Mouse (Mus musculus) mammary gland, adult 2 months (tissue): ENCODE results near the gene D2hgdh. TPM values are rescaled to one million over a fixed set of nuclear protein-coding genes. Genes with fewer than 3 reads are reported as not detected.

Experiments used
- polyA plus RNA-seq: library from polyadenylated mRNA; depleted of rRNA; stranded (reverse); fragments of >200 nt; gene quantifications from 2 replicates; pipeline ENCODE4 v1.2.3, GENCODE M21; 2012; ENCODE audit warnings: low replicate concordance; rRNA removed

The D2hgdh gene
- polyA plus RNA-seq = 26.5 and 38.8 TPM in 2 replicates

DNA sequence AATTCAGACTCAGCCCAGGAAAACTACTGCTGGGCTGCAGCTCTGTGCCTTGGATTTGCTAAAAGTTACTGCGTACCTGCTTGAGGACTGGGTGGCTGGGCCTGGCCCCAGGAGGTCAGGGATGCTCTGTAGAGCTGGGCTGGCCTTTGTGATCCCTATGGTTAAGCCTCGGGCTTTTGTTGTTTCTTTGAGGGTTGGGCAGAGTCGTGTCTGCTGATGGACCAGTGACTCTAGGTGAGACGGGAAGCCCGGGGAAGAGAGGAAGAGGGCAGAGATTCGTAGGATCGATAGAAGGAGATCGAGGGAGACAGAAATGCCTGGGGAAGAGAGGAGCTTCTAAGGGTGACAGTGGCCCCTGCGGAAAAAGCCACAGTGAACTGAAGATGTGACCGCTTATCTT, at the start of gene D2hgdh:
Gene D2hgdh (plus strand): TSS at position 301 of the 400 bp plus-strand sequence.

DNA sequence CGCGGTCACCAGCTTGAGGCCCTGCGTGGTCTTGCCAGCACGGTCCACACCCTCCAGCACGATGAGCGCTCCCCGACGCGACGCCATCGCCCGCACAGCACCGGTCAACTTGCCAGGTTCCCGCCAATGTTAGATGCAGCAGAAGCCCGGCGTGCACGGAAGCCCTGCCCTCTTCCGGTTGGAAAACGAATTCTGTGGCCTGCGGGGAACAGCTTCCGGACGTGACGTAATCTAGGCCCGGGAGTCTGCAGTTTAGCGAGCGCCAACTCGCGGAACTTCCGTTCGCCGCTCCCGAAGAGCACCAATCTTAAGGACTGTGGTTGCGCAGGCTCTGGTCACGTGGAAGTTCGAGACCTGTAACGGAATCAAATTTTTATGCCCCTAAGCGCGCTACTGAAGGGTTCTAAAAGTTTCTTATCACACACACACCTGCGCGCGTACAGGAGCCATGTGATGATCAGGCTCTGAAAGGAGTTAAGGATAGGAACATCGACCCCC, 22.9 kb upstream of the D2hgdh start, which contains the start of gene Dtymk:
Gene Dtymk (minus strand): TSS at position 194 of the 498 bp plus-strand sequence.

DNA sequence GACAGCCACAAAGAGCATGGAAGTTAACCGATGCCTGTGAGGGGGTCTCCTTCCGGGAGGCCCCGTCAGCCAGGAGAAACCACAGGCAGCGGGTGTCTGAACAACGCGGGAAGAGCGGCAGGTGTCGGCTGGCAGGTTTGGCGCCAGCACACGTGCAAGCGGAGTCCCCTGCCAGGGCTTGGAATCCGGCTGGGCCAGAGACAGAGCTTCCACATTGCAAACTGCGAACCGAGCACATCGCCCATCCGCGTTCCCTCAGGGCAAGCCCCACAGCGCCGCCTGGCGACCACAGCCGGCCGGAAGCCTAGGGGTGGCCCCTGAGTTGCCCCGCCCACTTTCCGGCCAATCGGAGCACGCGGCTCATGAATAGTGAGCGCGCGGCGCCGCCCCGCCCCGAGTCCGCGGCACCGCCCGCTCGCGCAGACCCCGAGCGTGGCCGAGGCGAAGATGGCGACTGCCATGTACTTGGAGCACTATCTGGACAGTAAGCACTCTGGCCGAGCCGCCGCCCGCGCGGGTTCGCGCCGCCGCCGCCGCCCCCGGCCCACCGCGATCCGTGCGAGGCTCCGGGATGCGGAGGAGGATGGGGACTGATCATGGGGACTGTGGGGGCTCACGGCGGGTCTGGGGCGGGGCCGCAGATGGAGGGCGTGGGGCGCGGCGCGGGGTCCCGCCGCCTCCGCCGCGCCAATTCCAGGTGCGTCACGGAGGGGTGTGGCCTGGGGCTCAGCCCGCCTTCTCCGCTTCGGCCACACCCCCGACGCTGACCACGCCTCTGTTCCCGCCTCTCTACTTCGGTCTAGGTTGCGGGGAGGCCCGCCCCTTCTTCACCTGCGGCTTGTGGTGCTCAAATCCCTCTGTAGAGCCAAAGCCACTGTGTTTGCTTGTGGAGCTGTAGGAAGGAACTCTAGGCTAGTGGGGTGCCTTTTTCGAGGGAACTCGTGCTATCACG, 20.9 kb upstream of the D2hgdh start, which contains the start of gene Ing5:
Gene Ing5 (plus strand): TSS at position 410 of the 952 bp plus-strand sequence.

DNA sequence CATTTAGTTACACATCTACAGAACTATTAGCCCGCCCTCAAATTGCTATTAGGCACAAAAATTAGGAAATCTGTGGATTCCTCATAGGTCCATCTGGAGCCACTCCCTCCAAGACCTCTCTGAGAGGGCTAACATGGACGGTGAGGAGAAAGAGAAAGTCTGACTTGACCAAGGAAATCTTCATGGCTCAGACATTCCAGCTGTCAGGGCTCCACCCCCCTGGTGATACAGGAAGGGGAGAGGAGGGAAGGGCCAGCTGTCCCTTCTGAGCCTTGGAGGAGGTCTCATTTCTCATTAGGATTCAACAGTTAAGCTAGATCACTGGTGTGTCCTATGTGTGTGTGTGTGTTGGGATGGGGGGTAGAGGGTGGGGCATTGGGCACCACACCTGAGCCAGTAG, 36.3 kb downstream of the D2hgdh start, which contains the start of gene Gal3st2:
Gene Gal3st2 (plus strand): TSS at position 259 of the 400 bp plus-strand sequence.

Other genes starting within 250 kb of the D2hgdh start
- gene Stk25, start 166.2 kb upstream of the D2hgdh start, polyA plus RNA-seq = 71.5 and 144 TPM in 2 replicates
- 26.1 and 43.5 TPM in 2 replicates for gene Bok, start 139.2 kb upstream of the D2hgdh start, polyA plus RNA-seq
- 47.6 and 70.2 TPM in 2 replicates for gene Atg4b, start 73.4 kb upstream of the D2hgdh start, polyA plus RNA-seq
- 30.6 and 39.2 TPM in 2 replicates for gene Thap4, start 70.0 kb upstream of the D2hgdh start, polyA plus RNA-seq
- gene Dtymk, start 23.0 kb upstream of the D2hgdh start, polyA plus RNA-seq = 31.8 and 54.5 TPM in 2 replicates
- gene Ing5, start 20.9 kb upstream of the D2hgdh start, polyA plus RNA-seq = 6.2 and 8.6 TPM in 2 replicates
- gene Gal3st2, start 36.4 kb downstream of the D2hgdh start, polyA plus RNA-seq = 1.5 TPM in 2 replicates
- gene Gal3st2b, start 93.4 kb downstream of the D2hgdh start, polyA plus RNA-seq = 1.9 and 3.2 TPM in 2 replicates
- 0.03 and 0.05 TPM in 2 replicates for gene Gal3st2c, start 165.6 kb downstream of the D2hgdh start, polyA plus RNA-seq
- gene Neu4, start 195.5 kb downstream of the D2hgdh start, polyA plus RNA-seq = not detected in 2 replicates
- 2.1 and 2.7 TPM in 2 replicates for gene Pdcd1, start 227.6 kb downstream of the D2hgdh start, polyA plus RNA-seq